Mouse (Mus musculus) midbrain, postnatal 0 days (tissue): Measurements from ENCODE around the gene Ccdc134. TPM values are rescaled to one million over a fixed set of nuclear protein-coding genes. Genes with fewer than 3 reads are reported as not detected.

ENCODE experiments used
- ATAC-seq: fragments of 200-750 bp; cut with Nextera tagmentation; 2 replicates; pipeline ENCODE4 v1.8.0; 2017; ENCODE audit warnings: moderate number of reproducible peaks, mild to moderate bottlenecking, moderate TSS enrichment, moderate library complexity; ENCODE audit not compliant: low FRiP score
- DNase-seq: peaks from one replicate; pipeline ENCODE4 v3.0.0-alpha.2; 2015; ENCODE audit warnings: low spot score
- H3K27ac ChIP-seq: fragments of 300-500 bp; sonication (generic); 2 replicates; pipeline ENCODE4 v1.5.1; 2014; ENCODE audit warnings: low read depth, mild to moderate bottlenecking, low read length, mixed read lengths
- H3K27me3 ChIP-seq: fragments of 300-500 bp; sonication (generic); 2 replicates; pipeline ENCODE4 v1.6.1; 2014; ENCODE audit warnings: low read length, control low read depth, mixed read lengths; ENCODE audit not compliant: insufficient read depth
- H3K36me3 ChIP-seq: fragments of 300-500 bp; sonication (generic); 2 replicates; pipeline ENCODE4 v1.6.1; 2014; ENCODE audit warnings: low read length, control low read depth, mixed read lengths; ENCODE audit not compliant: insufficient read depth
- H3K4me1 ChIP-seq: fragments of 300-500 bp; sonication (generic); 2 replicates; pipeline ENCODE4 v1.6.1; 2014; ENCODE audit warnings: mild to moderate bottlenecking, control low read depth, antibody characterized with exemption, low read length, mixed read lengths; ENCODE audit not compliant: insufficient read depth
- H3K4me2 ChIP-seq: fragments of 300-500 bp; sonication (generic); 2 replicates; pipeline ENCODE4 v1.6.1; 2014; ENCODE audit warnings: low read depth, mild to moderate bottlenecking, low read length, mixed read lengths; ENCODE audit not compliant: poor library complexity, severe bottlenecking
- H3K4me3 ChIP-seq: fragments of 300-500 bp; sonication (generic); 2 replicates; pipeline ENCODE4 v1.5.1; 2014; ENCODE audit warnings: low read depth, mild to moderate bottlenecking, low read length, moderate library complexity
- H3K9ac ChIP-seq: fragments of 300-500 bp; sonication (generic); replicated peaks from 2 replicates; pipeline ENCODE4 v1.6.1; 2014; ENCODE audit warnings: mild to moderate bottlenecking, low read length, moderate library complexity, mixed read lengths; ENCODE audit not compliant: poor library complexity, severe bottlenecking
- H3K9me3 ChIP-seq: fragments of 300-500 bp; sonication (generic); 2 replicates; pipeline ENCODE4 v1.6.1; 2016; ENCODE audit warnings: low read length, control low read depth
- CTCF ChIP-seq: IDR thresholded peaks from 2 replicates; pipeline ENCODE4 v1.5.1; 2016; ENCODE audit warnings: antibody characterized with exemption, mild to moderate bottlenecking
- WGBS: fragments of 180-500 bp; shearing (Covaris S2); extraction: QIAGEN DNeasy Blood & Tissue Kit; methylation state at CpG from one replicate; pipeline ENCODE4 v1.1.7; 2014; 5-methylcytosine and 5-hydroxymethylcytosine counted together
- polyA plus RNA-seq: library from polyadenylated mRNA; unstranded; fragments of >200 nt; fragmentation: Nextera tagmentation; extraction: Ambion mirVana; gene quantifications from 2 replicates; pipeline ENCODE4 v1.2.1, GENCODE M21; 2015
- total RNA-seq: library from RNA; depleted of rRNA; stranded (reverse); fragments of >200 nt; gene quantifications from 2 replicates; pipeline ENCODE4 v1.2.3, GENCODE M21; 2014

Gene Ccdc134
- total and polyA plus RNA-seq, 2 experiments from 2014 or later: 6.9 to 8.7 TPM

DNA sequence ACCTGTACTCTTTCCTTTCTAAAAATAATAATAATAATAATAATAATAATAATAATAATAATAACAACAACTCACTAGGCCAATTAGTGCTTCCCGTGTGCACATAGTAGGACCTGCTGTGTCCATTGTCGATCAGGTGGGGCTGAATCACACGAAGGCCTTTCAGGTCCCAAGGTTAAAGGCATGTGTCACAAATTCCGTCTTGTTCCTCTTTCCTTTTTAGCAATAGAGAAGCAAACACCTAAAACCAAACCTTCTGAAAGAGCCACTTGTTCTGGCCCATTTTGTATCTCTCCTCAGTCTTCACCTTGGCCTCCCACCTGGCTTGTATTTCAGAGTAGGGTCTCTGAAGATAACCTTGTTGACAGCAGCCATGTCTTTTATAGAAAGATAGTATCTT is 23.5 kb downstream of the Ccdc134 start:
- peaks cover 8% of the 10 kb centered on the region; the same call in 1 of the 2 replicates for H3K4me1 ChIP-seq
- no peak for TF ChIP-seq CTCF
- ATAC-seq (no peak), DNase-seq (no peak)
- no peak overlapping the region for H3K4me2 ChIP-seq
- H3K9me3 ChIP-seq: no peaks in the 10 kb centered on the region
- H3K36me3 ChIP-seq: no peaks in the 10 kb centered on the region
- 95% methylated on average over 4 of the region's 4 CpGs for WGBS
- H3K9ac ChIP-seq: no peak overlapping the region
- H3K27me3 ChIP-seq: no peaks in the 10 kb centered on the region
- H3K27ac ChIP-seq: no peak overlapping the region
- H3K4me3 ChIP-seq: no peak overlapping the region

DNA sequence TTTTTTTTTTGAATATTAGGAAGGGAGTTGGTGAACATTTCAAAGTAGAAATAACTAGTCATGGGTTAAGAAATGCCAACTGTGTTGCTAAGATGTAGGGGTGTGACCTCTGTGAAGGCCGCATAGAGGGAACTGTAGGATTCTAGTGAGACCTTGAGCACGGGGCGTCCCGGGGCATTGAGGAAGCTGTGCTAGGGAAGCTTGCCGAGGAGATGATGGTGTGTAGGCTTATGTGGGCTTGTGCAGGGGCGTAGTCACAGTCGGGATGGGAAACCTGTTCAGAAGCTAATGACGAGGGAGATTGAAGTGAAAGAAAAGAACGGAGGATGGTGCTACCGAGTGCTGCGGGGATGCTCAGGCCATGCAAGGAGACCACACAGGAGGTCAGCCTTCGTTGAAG is 24.3 kb downstream of the Ccdc134 start:
- Histone ChIP-seq H3K9me3 (no peaks in the 10 kb centered on the region), H3K36me3 (no peaks in the 10 kb centered on the region), H3K4me3 (no peak overlapping the region), H3K4me1 (peaks cover 7% of the 10 kb centered on the region; the same call in 1 of the 2 replicates), H3K4me2 (no peak overlapping the region), H3K9ac (no peak overlapping the region), H3K27me3 (no peaks in the 10 kb centered on the region), H3K27ac (no peak overlapping the region)
- TF ChIP-seq CTCF: no peak
- no peak for ATAC-seq
- DNase-seq: no peak
- 80% methylated on average over 12 of the region's 12 CpGs for WGBS

DNA sequence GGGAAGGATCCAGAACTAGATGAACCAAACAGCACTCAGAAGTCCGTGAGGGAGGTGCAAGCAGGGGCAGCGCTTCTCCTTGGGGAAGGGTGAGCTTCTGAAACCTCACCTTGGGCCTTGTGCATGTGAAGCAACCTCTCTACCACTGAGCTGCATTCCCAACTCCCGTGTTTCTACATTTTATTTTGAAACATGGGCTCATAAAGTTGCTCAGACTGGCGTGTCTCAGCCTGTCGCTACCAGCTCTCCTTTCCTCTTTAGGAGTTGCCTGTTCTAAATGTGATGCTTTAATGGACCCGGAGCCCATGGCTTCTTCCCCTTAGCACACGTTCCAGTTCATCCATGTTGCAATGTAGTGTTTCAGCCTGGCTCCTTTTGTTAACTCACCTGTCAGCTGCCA is 24.7 kb downstream of the Ccdc134 start:
- no peak for TF ChIP-seq CTCF

DNA sequence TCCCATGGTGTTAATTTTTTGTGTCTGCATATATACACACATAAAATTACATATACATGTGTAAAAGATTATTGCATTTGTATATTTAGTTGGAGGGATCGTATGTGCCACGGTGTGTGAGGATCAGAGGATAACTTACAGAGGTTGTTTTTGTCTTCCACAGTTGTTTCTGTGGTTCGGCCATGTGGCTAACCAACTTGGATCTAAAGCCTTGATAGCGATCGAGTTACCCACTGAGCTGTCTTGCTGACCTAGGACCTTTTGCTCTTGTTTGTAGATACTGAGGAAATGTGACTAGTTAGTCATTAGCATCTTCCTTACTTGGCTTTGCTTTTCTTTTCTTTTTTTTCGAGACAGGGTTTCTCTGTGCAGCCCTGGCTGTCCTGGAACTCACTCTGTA is 28.6 kb downstream of the Ccdc134 start:
- 0 out of 2 replicates have a peak, but pooled peaks cover 2% of the 10 kb centered on the region for H3K4me1 ChIP-seq
- H3K9ac ChIP-seq: no peak overlapping the region
- no peak overlapping the region for H3K4me3 ChIP-seq
- WGBS: 95% methylated on average over 6 of the region's 6 CpGs
- ATAC-seq: no peak
- no peak overlapping the region for H3K4me2 ChIP-seq
- H3K9me3 ChIP-seq: no peaks in the 10 kb centered on the region
- H3K36me3 ChIP-seq: no peaks in the 10 kb centered on the region
- no peak for TF ChIP-seq CTCF
- H3K27ac ChIP-seq: no peak overlapping the region
- no peak for DNase-seq
- no peaks in the 10 kb centered on the region for H3K27me3 ChIP-seq

More for the DNA sequence above, 24.7 kb downstream of the Ccdc134 start:
- DNase-seq (no peak), ATAC-seq (no peak)
- no peak overlapping the region for H3K9ac ChIP-seq
- no peak overlapping the region for H3K4me2 ChIP-seq
- H3K9me3 ChIP-seq: no peaks in the 10 kb centered on the region
- WGBS: 85% methylated on average over 7 of the region's 7 CpGs
- H3K27ac ChIP-seq: no peak overlapping the region
- no peaks in the 10 kb centered on the region for H3K36me3 ChIP-seq
- no peaks in the 10 kb centered on the region for H3K27me3 ChIP-seq
- H3K4me1 ChIP-seq: peaks cover 7% of the 10 kb centered on the region; the same call in 1 of the 2 replicates
- H3K4me3 ChIP-seq: no peak overlapping the region

DNA sequence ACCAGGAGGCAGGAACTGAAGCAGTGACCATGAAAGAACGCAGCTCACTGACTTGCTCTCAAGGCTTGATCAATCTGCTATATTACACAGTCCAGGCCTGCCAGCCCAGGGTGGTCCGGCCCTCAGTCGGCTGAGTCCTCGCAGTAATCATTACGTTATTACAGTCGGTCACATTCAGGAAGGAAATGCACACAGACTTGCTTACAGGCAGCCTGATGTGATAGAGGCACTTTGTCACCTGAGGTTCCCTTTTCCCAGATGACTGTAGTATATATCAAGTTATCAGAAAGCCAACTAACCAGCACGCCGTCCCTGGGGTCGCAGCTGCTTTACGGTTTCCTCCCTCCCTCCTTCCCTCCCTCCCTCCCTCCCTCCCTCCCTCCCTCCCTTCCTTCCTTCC is 29.2 kb downstream of the Ccdc134 start:
- WGBS: 84% methylated on average over 10 of the region's 10 CpGs
- H3K36me3 ChIP-seq: no peaks in the 10 kb centered on the region
- DNase-seq (no peak), ATAC-seq (no peak)
- H3K4me2 ChIP-seq: no peak overlapping the region
- TF ChIP-seq CTCF: no peak
- no peak overlapping the region for H3K27ac ChIP-seq
- no peak overlapping the region for H3K9ac ChIP-seq
- 0 out of 2 replicates have a peak, but pooled peaks cover 3% of the 10 kb centered on the region for H3K4me1 ChIP-seq
- H3K27me3 ChIP-seq: no peaks in the 10 kb centered on the region
- no peaks in the 10 kb centered on the region for H3K9me3 ChIP-seq
- no peak overlapping the region for H3K4me3 ChIP-seq

DNA sequence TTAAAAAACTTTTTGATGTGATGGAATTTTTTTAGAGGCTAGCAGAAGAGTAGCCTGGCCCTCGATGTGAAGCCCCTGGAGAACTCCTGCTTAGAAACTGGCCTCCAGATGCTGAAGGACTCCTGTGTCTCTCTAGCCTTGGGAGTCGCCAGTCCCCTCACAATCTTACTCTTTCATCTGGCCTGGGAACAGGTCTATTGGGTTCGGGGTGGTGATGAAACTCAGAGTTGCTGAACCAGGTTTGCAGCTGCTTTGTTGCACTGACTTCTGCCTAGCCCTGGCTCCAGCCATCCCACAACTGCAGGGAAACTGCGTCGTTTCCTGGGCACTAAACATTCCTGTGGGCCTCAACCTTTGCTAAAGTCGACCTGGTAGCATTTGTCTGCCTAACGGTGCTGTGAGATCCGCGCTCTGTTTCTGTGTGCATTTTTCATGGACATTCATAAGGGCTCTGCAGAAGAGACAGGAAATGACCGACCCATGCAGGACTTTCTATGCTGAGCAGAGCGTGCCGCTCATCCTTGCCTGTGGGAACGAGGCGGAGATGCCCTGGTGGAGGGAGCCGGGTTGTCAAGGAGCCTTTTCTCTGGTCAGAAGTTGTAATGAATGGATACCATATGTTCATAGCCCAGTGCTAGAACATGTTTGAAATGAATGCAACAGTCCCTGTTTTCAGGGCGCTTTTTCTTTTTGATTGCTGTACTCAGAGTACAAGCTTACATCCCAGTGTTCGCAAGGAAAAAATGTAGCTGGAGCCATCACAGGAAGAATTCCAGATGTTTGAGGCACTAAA is 30.7 kb downstream of the Ccdc134 start:
- 76% methylated on average over 17 of the region's 17 CpGs for WGBS

More for the DNA sequence above, 30.7 kb downstream of the Ccdc134 start:
- no peak overlapping the region for H3K27ac ChIP-seq
- no peak overlapping the region for H3K9ac ChIP-seq
- DNase-seq (no peak), ATAC-seq (no peak)
- H3K36me3 ChIP-seq: no peaks in the 10 kb centered on the region
- no peak overlapping the region for H3K4me2 ChIP-seq
- no peak overlapping the region for H3K4me3 ChIP-seq
- no peaks in the 10 kb centered on the region for H3K9me3 ChIP-seq
- no peaks in the 10 kb centered on the region for H3K27me3 ChIP-seq
- no peak for TF ChIP-seq CTCF
- H3K4me1 ChIP-seq: 0 out of 2 replicates have a peak, but pooled peaks cover 3% of the 10 kb centered on the region
